Mouse (Mus musculus) ES-Bruce4 (cell line): ENCODE data around the gene Nab1. TPM values are rescaled to one million over a fixed set of nuclear protein-coding genes. Genes with fewer than 3 reads are reported as not detected.
"Not testable (repeated sequence)": the region's sequence is repeated elsewhere in the genome, so short reads cannot be mapped to it uniquely, and the experiment has no call there.

Source experiments
- H3K27ac ChIP-seq: 2 replicates; pipeline ENCODE4 v1.5.1; 2012; ENCODE audit warnings: low read length, inconsistent platforms; ENCODE audit not compliant: insufficient read depth
- H3K27me3 ChIP-seq: 2 replicates; pipeline ENCODE4 v1.6.1; 2012; ENCODE audit warnings: mild to moderate bottlenecking, low read length, inconsistent platforms; ENCODE audit not compliant: control insufficient read depth, poor library complexity, insufficient read depth, severe bottlenecking
- H3K36me3 ChIP-seq: 2 replicates; pipeline ENCODE4 v1.6.1; 2012; ENCODE audit warnings: inconsistent platforms, mild to moderate bottlenecking, low read length, moderate library complexity; ENCODE audit not compliant: control insufficient read depth, poor library complexity, insufficient read depth, severe bottlenecking
- H3K4me1 ChIP-seq: one replicate; pipeline ENCODE4 v1.8.1; 2011; ENCODE audit warnings: low read length; ENCODE audit not compliant: control insufficient read depth, insufficient read depth
- H3K4me3 ChIP-seq: 2 replicates; pipeline ENCODE4 v1.5.1; 2011; ENCODE audit warnings: low read depth, mild to moderate bottlenecking, low read length
- H3K9ac ChIP-seq: 2 replicates; pipeline ENCODE4 v1.6.1; 2012; ENCODE audit warnings: low read depth, mild to moderate bottlenecking, inconsistent platforms; ENCODE audit not compliant: poor library complexity, severe bottlenecking
- H3K9me3 ChIP-seq: replicated peaks from 2 replicates; pipeline ENCODE4 v1.6.1; 2012; ENCODE audit warnings: mild to moderate bottlenecking, low read length, inconsistent platforms; ENCODE audit not compliant: control insufficient read depth, poor library complexity, insufficient read depth, severe bottlenecking
- CTCF ChIP-seq: IDR thresholded peaks from one replicate; pipeline ENCODE4 v1.8.1; 2011; ENCODE audit warnings: low read depth, low read length
- EP300 ChIP-seq: IDR thresholded peaks from 2 replicates; pipeline ENCODE4 v1.6.1; 2011; ENCODE audit warnings: low read depth, low read length; ENCODE audit not compliant: insufficient read depth
- POLR2A ChIP-seq: IDR thresholded peaks from one replicate; pipeline ENCODE4 v1.8.1; 2011; ENCODE audit warnings: low read length; ENCODE audit not compliant: insufficient read depth
- polyA plus RNA-seq: library from polyadenylated mRNA; stranded (reverse); fragments of >200 nt; gene quantifications from 2 replicates; pipeline ENCODE4 v1.2.4, GENCODE M21; 2011; ENCODE audit warnings: low read depth; ENCODE audit not compliant: missing spikeins, insufficient read depth, insufficient read length

Nab1 gene
- 11.2 and 12.0 TPM in 2 replicates for polyA plus RNA-seq

GRCm38 (mm10) chr1:52500314-52500981 lies at the start of gene Nab1:
Gene Nab1, minus strand, starts transcription at chr1:52500679.
- Histone ChIP-seq H3K9me3 (no peaks in the 10 kb centered on the region), H3K4me1 (no peaks in the 10 kb centered on the region), H3K27ac (no peak within 1 kb of the TSS), H3K4me3 (peak within 1 kb of the TSS; percentile 66), H3K36me3 (no peaks in the 10 kb centered on the region), H3K9ac (peak within 1 kb of the TSS; percentile 82), H3K27me3 (peaks cover 3% of the 10 kb centered on the region)
- TF ChIP-seq CTCF, result no peak
- TF ChIP-seq POLR2A, result no peak
- no peak for TF ChIP-seq EP300

GRCm38 (mm10) chr1:52547451-52547850 lies 47.0 kb upstream of the Nab1 start:
- Histone ChIP-seq H3K27me3 (no peaks in the 10 kb centered on the region), H3K27ac (no peak overlapping the region), H3K4me1 (no peaks in the 10 kb centered on the region), H3K4me3 (no peak overlapping the region), H3K9me3 (0 out of 2 replicates have a peak, but pooled peaks cover 2% of the 10 kb centered on the region), H3K9ac (no peak overlapping the region), H3K36me3 (no peaks in the 10 kb centered on the region)
- TF ChIP-seq EP300 (no peak), CTCF (no peak), POLR2A (no peak)

GRCm38 (mm10) chr1:52546796-52547195 lies 46.3 kb upstream of the Nab1 start:
- no peak overlapping the region for H3K9ac ChIP-seq
- 0 out of 2 replicates have a peak, but pooled peaks cover 2% of the 10 kb centered on the region for H3K9me3 ChIP-seq
- no peaks in the 10 kb centered on the region for H3K4me1 ChIP-seq
- H3K27ac ChIP-seq, result no peak overlapping the region
- H3K4me3 ChIP-seq, result no peak overlapping the region
- TF ChIP-seq EP300 (no peak), POLR2A (no peak), CTCF (no peak)
- H3K27me3 ChIP-seq, result no peaks in the 10 kb centered on the region
- H3K36me3 ChIP-seq, result no peaks in the 10 kb centered on the region

GRCm38 (mm10) chr1:52540124-52540523 lies 39.6 kb upstream of the Nab1 start:
- not testable (repeated sequence) for H3K9ac ChIP-seq, H3K9me3 ChIP-seq, H3K4me3 ChIP-seq, H3K27ac ChIP-seq, H3K36me3 ChIP-seq, H3K4me1 ChIP-seq, H3K27me3 ChIP-seq

- Histone ChIP-seq H3K9me3 (peaks cover 2% of the 10 kb centered on the region; the same call in 1 of the 2 replicates), H3K9ac (no peak overlapping the region), H3K4me1 (no peaks in the 10 kb centered on the region), H3K36me3 (no peaks in the 10 kb centered on the region), H3K27ac (no peak overlapping the region), H3K4me3 (no peak overlapping the region), H3K27me3 (no peaks in the 10 kb centered on the region)
- no peak for TF ChIP-seq CTCF
- no peak for TF ChIP-seq EP300
- TF ChIP-seq POLR2A, result no peak
Measured at GRCm38 (mm10) chr1:52529933-52530332, 29.5 kb upstream of the Nab1 start.

- Histone ChIP-seq H3K4me1 (no peaks in the 10 kb centered on the region), H3K36me3 (no peaks in the 10 kb centered on the region), H3K9me3 (peaks cover 2% of the 10 kb centered on the region; the same call in 1 of the 2 replicates), H3K4me3 (no peak overlapping the region), H3K9ac (no peak overlapping the region), H3K27me3 (no peaks in the 10 kb centered on the region), H3K27ac (peak overlapping the region; percentile 33; the same call in 1 of the 2 replicates)
- TF ChIP-seq EP300 (no peak), CTCF (no peak), POLR2A (no peak)
Measured at GRCm38 (mm10) chr1:52527656-52528055, 27.2 kb upstream of the Nab1 start.
